Mouse (Mus musculus): ENCODE results near the gene Mpi. TPM values are rescaled to one million over a fixed set of nuclear protein-coding genes. Genes with fewer than 3 reads are reported as not detected.

Mpi gene
- polyA plus RNA-seq, 1 experiment from 2014 or later = 50.2 TPM

- peaks cover 16% of the 10 kb centered on the region for H3K4me1 ChIP-seq (replicated peaks)
- no peaks in the 10 kb centered on the region for H3K9me3 ChIP-seq
- H3K4me3 ChIP-seq (replicated peaks) = no peak overlapping the region
- no peaks in the 10 kb centered on the region for H3K27me3 ChIP-seq (replicated peaks)
- 71% methylated on average over 2 of the region's 2 CpGs for whole genome bisulfite sequencing
- H3K36me3 ChIP-seq = no peaks in the 10 kb centered on the region
- H3K9ac ChIP-seq = no peak overlapping the region
- no peak overlapping the region for H3K4me2 ChIP-seq (replicated peaks)
- H3K27ac ChIP-seq = no peak overlapping the region
- ATAC-seq = no peak
Observed at GRCm38 (mm10) chr9:57559568-57559967, 7.0 kb upstream of the Mpi start.

DNA sequence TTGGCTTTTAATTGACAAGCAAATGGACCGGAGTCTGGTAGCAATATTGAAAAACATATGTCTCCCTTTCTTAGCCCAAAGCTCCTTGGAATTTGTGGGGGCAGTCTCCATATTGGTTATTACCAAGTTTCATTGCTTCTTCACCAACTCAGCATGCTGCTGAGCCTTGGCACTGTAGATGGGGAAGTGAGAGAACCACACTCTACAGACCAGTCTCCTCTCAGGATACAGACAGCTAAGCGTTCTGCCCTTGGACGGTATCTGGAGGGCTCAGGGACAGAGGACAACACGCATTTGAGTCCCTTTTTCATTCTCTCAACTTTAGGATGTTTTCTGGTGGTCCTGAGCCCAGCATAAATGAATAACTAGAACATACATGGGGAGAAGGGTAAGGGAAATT lies 6.1 kb upstream of the Mpi start:
- ATAC-seq = no peak
- 81% methylated on average over 4 of the region's 4 CpGs for WGBS
- H3K27ac ChIP-seq = no peak overlapping the region

DNA sequence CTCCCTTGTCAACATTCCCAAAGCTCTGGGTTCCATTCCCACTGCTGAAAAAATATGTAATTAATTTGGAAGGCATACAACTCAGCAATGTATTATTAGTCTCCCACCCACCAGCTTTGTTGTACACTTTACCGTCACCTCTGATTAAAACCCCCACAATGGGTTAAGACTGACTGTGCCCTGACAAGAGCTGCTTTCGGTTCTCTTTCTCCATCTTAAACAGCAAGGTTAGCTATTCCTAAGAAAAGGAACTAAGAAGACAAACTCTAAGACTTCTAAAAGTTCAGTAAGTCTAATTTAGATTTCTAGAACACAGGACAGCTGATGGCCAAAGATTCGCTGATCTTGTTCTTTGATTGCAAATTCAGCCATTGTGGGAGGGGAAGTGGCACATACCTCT lies 4.7 kb upstream of the Mpi start:
- no peaks in the 10 kb centered on the region for H3K36me3 ChIP-seq
- H3K9ac ChIP-seq = no peak overlapping the region
- 81% methylated on average over 3 of the region's 3 CpGs for WGBS
- H3K4me1 ChIP-seq (replicated peaks) = peaks cover 5% of the 10 kb centered on the region
- H3K27ac ChIP-seq = no peak overlapping the region
- ATAC-seq = no peak
- no peaks in the 10 kb centered on the region for H3K27me3 ChIP-seq (replicated peaks)
- no peak overlapping the region for H3K4me3 ChIP-seq (replicated peaks)
- no peaks in the 10 kb centered on the region for H3K9me3 ChIP-seq
- H3K4me2 ChIP-seq (replicated peaks) = no peak overlapping the region

More for the DNA sequence above, 6.1 kb upstream of the Mpi start:
- H3K36me3 ChIP-seq = no peaks in the 10 kb centered on the region
- no peak overlapping the region for H3K4me3 ChIP-seq (replicated peaks)
- no peaks in the 10 kb centered on the region for H3K9me3 ChIP-seq
- H3K9ac ChIP-seq = no peak overlapping the region
- H3K27me3 ChIP-seq (replicated peaks) = no peaks in the 10 kb centered on the region
- peaks cover 16% of the 10 kb centered on the region for H3K4me1 ChIP-seq (replicated peaks)
- H3K4me2 ChIP-seq (replicated peaks) = no peak overlapping the region

DNA sequence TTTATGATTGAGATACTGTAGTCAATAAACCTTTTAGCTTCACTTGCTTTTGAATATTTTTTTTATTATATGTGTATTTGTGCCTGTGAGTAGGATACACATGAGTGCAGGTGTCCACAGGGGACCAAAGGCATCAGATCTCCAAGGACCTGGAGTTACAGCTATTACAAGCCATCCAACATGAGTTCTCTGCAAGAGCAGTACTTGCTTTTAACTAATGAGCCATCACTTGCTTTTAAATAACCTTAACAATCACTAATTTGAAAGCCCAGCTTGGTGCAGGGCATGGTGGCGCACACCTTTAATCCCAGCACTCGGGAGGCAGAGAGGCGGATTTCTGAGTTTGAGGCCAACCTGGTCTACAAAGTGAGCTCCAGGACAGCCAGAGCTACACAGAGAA lies 2.2 kb upstream of the Mpi start:
- Histone ChIP-seq H3K27me3 (replicated peaks) (no peaks in the 10 kb centered on the region), H3K4me3 (replicated peaks) (no peak overlapping the region), H3K27ac (no peak overlapping the region), H3K9ac (no peak overlapping the region), H3K36me3 (peaks cover 3% of the 10 kb centered on the region; the same call in 1 of the 2 replicates), H3K4me1 (replicated peaks) (peaks cover 12% of the 10 kb centered on the region), H3K9me3 (no peaks in the 10 kb centered on the region), H3K4me2 (replicated peaks) (no peak overlapping the region)
- 55% methylated on average over 3 of the region's 3 CpGs for WGBS
- no peak for ATAC-seq

GRCm38 (mm10) chr9:57553119-57553518 lies 556 bp upstream of the Mpi start:
- Histone ChIP-seq H3K27me3 (replicated peaks) (no peaks in the 10 kb centered on the region), H3K4me2 (replicated peaks) (peak overlapping the region; percentile 80; the same call in 1 of the 2 replicates), H3K27ac (0 out of 2 replicates have a peak overlapping the region, but pooled peaks have one; percentile 28), H3K9ac (no peak overlapping the region), H3K4me3 (replicated peaks) (no peak overlapping the region), H3K36me3 (peaks cover 10% of the 10 kb centered on the region), H3K9me3 (no peaks in the 10 kb centered on the region), H3K4me1 (replicated peaks) (peaks cover 21% of the 10 kb centered on the region)
- ATAC-seq = no peak
- WGBS = 70% methylated on average over 11 of the region's 11 CpGs

- WGBS = 59% methylated on average over 11 of the region's 11 CpGs
- peaks cover 21% of the 10 kb centered on the region for H3K4me1 ChIP-seq (replicated peaks)
- peak overlapping the region; percentile 28 for H3K4me2 ChIP-seq (replicated peaks)
- H3K4me3 ChIP-seq (replicated peaks) = no peak overlapping the region; the same call in 1 of the 2 replicates
- ATAC-seq = peak; percentile 83
- H3K27ac ChIP-seq = peak overlapping the region; percentile 77
- H3K27me3 ChIP-seq (replicated peaks) = no peaks in the 10 kb centered on the region
- peaks cover 17% of the 10 kb centered on the region for H3K36me3 ChIP-seq
- H3K9me3 ChIP-seq = no peaks in the 10 kb centered on the region
- no peak overlapping the region for H3K9ac ChIP-seq
Observed at GRCm38 (mm10) chr9:57550126-57550862, 2.3 kb downstream of the Mpi start.

- no peaks in the 10 kb centered on the region for H3K9me3 ChIP-seq
- no peak overlapping the region for H3K4me2 ChIP-seq (replicated peaks)
- peaks cover 21% of the 10 kb centered on the region for H3K4me1 ChIP-seq (replicated peaks)
- H3K36me3 ChIP-seq = peaks cover 24% of the 10 kb centered on the region
- no peak overlapping the region for H3K9ac ChIP-seq
- H3K4me3 ChIP-seq (replicated peaks) = no peak overlapping the region
- 0 out of 2 replicates have a peak overlapping the region, but pooled peaks have one; percentile 77 for H3K27ac ChIP-seq
- H3K27me3 ChIP-seq (replicated peaks) = no peaks in the 10 kb centered on the region
- 94% methylated on average over 4 of the region's 4 CpGs for WGBS
- no peak for ATAC-seq
Observed at GRCm38 (mm10) chr9:57549186-57549585, 3.4 kb downstream of the Mpi start.

DNA sequence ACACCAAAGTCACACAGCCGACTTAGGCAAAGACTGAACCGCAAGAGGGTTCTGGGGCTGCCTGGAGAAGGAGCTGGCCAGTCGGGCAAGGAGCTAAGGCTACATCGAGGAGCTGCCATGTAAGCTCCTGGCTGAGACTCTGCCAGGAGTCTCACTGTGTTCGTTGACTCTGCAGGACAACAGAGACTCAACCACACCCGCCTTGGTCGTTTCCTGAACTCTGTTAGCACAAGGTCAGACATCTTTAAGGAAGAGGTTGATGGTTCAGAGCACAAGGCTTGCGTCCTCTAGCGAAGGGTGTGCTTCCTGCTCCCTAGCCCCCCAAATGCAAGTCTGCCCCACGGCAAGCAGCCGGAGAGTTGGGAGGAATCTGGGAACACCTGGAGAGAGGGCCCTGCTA lies 4.7 kb downstream of the Mpi start:
- Histone ChIP-seq H3K4me1 (replicated peaks) (peaks cover 21% of the 10 kb centered on the region), H3K9me3 (no peaks in the 10 kb centered on the region), H3K9ac (no peak overlapping the region), H3K4me2 (replicated peaks) (no peak overlapping the region), H3K27me3 (replicated peaks) (no peaks in the 10 kb centered on the region), H3K27ac (no peak overlapping the region), H3K36me3 (peaks cover 34% of the 10 kb centered on the region), H3K4me3 (replicated peaks) (no peak overlapping the region)
- ATAC-seq = no peak
- 84% methylated on average over 11 of the region's 11 CpGs for WGBS

DNA sequence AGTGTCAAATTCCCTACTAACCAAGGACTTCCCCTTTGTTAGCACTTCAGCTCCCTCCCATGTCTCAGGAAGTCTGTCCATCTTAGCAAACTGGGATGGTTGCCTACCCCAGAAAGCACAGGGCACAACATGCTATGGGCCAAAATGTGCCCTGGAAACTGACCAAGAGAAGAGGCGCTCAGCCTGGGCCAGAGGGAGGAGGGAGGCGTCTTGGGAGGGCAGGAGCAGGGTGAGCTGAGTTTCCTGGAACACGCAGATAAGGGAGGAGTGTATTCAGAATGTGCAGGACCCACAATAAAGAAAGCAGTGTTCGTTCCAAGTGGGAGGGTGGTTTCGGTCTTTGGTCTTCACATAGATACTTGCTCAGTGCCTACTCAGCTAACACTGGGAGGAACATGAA lies 5.3 kb downstream of the Mpi start:
- H3K9ac ChIP-seq = no peak overlapping the region
- peaks cover 21% of the 10 kb centered on the region for H3K4me1 ChIP-seq (replicated peaks)
- H3K9me3 ChIP-seq = no peaks in the 10 kb centered on the region
- H3K36me3 ChIP-seq = peaks cover 34% of the 10 kb centered on the region
- ATAC-seq = no peak
- no peak overlapping the region for H3K4me2 ChIP-seq (replicated peaks)
- no peak overlapping the region for H3K27ac ChIP-seq
- H3K4me3 ChIP-seq (replicated peaks) = no peak overlapping the region
- no peaks in the 10 kb centered on the region for H3K27me3 ChIP-seq (replicated peaks)
- 67% methylated on average over 5 of the region's 5 CpGs for WGBS

DNA sequence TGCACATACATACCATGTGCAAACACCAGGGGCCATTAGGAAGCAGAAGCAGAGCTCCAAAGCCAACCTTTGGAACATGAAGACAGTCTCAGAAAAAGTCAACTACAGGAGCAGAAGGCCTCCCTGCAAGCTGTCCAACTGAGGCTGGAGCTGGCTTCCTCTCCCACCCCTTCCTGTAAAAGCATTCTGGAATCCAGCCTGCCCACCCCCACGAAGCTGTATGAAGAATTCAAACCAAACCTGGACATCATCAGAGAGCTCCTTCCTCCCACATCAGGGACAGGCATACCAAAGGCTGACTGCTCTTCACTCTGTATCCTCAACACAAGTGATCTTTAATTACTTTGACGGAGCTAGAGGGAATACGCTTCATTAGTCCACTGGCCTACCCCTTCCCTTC lies 8.6 kb downstream of the Mpi start:
- H3K4me1 ChIP-seq (replicated peaks) = peaks cover 5% of the 10 kb centered on the region; the same call in 1 of the 2 replicates
- H3K4me2 ChIP-seq (replicated peaks) = no peak overlapping the region
- H3K36me3 ChIP-seq = peaks cover 52% of the 10 kb centered on the region
- no peak for ATAC-seq
- WGBS = 75% methylated on average over 3 of the region's 3 CpGs
- no peak overlapping the region for H3K4me3 ChIP-seq (replicated peaks)
- H3K9ac ChIP-seq = no peak overlapping the region
- no peak overlapping the region for H3K27ac ChIP-seq
- H3K27me3 ChIP-seq (replicated peaks) = no peaks in the 10 kb centered on the region
- H3K9me3 ChIP-seq = no peaks in the 10 kb centered on the region

DNA sequence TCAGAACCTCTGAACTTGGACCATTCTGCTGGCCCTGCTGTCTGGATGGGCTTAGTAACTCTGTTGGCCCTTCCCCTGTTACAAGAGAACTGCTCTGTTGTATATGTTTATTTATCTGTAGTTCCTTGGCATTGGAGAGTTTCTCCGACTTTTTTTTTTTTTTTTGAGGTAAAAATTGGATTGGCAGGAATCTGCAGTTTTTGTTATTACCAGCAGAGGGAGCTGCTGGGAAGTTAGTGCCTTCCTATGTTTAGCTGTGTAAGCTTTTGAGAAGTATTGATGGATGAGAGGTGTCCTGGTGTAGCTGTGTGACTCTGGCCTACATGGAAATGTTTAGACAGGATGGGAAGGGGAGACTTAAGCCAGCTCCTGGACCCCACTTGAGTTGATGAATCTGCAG lies 11.3 kb downstream of the Mpi start:
- Histone ChIP-seq H3K27me3 (replicated peaks) (no peaks in the 10 kb centered on the region), H3K4me1 (replicated peaks) (peaks cover 12% of the 10 kb centered on the region), H3K36me3 (peaks cover 41% of the 10 kb centered on the region), H3K27ac (peak overlapping the region; percentile 18; the same call in 1 of the 2 replicates), H3K4me3 (replicated peaks) (no peak overlapping the region), H3K9me3 (no peaks in the 10 kb centered on the region), H3K4me2 (replicated peaks) (no peak overlapping the region), H3K9ac (no peak overlapping the region)
- no peak for ATAC-seq
- 7% methylated on average over 1 of the region's 1 CpGs for WGBS

- H3K27me3 ChIP-seq (replicated peaks) = no peaks in the 10 kb centered on the region
- no peak for ATAC-seq
- no peak overlapping the region for H3K9ac ChIP-seq
- no peak overlapping the region for H3K27ac ChIP-seq
- peaks cover 34% of the 10 kb centered on the region for H3K36me3 ChIP-seq
- WGBS = 80% methylated on average over 2 of the region's 2 CpGs
- peaks cover 12% of the 10 kb centered on the region for H3K4me1 ChIP-seq (replicated peaks)
- no peak overlapping the region for H3K4me3 ChIP-seq (replicated peaks)
- no peak overlapping the region for H3K4me2 ChIP-seq (replicated peaks)
- H3K9me3 ChIP-seq = no peaks in the 10 kb centered on the region
Observed at GRCm38 (mm10) chr9:57539550-57539949, 13.0 kb downstream of the Mpi start.

- peak overlapping the region; percentile 86 for H3K27ac ChIP-seq
- H3K36me3 ChIP-seq = peaks cover 24% of the 10 kb centered on the region
- peaks cover 12% of the 10 kb centered on the region for H3K4me1 ChIP-seq (replicated peaks)
- peak overlapping the region; percentile 75 for H3K4me2 ChIP-seq (replicated peaks)
- no peaks in the 10 kb centered on the region for H3K27me3 ChIP-seq (replicated peaks)
- no peaks in the 10 kb centered on the region for H3K9me3 ChIP-seq
- peak overlapping the region; percentile 96 for H3K4me3 ChIP-seq (replicated peaks)
- peak; percentile 71; the same call in 1 of the 2 replicates for ATAC-seq
- H3K9ac ChIP-seq = peak overlapping the region; percentile 88
- WGBS = 1% methylated on average over 24 of the region's 24 CpGs
Observed at GRCm38 (mm10) chr9:57537728-57538181, 14.8 kb downstream of the Mpi start.

Data from intestine, embryonic 15.5 days (tissue).